Mouse (Mus musculus): ENCODE data around the gene Nabp2.

GRCm38 (mm10) chr10:128400338-128400737, 11.0 kb downstream of the Nabp2 start:
- TF ChIP-seq POLR2A (IDR thresholded peaks at IDR 0.05; ENCODE audit: borderline replicate concordance, insufficient read depth, low read length), result no peak
- no peak for TF ChIP-seq CTCF (IDR thresholded peaks at IDR 0.05; ENCODE audit: borderline replicate concordance, insufficient read depth, low read depth, low read length)
